Mouse (Mus musculus) liver, embryonic 14.5 days (tissue): ENCODE measurements at regions not wholly inside any gene's neighbourhood (a gene's known extent, or its start where the extent isn't known, plus 50 kb on each side); places are given as distances from the start of the nearest gene placed in this dataset.

ENCODE experiments used
- ATAC-seq: fragments of 200-750 bp; cut with Nextera tagmentation; 2 replicates; pipeline ENCODE4 v1.8.0; 2017; ENCODE audit warnings: moderate number of reproducible peaks, mild to moderate bottlenecking, moderate library complexity; ENCODE audit not compliant: insufficient read depth
- DNase-seq, 3 experiments: peaks; one replicate each; pipeline ENCODE4 v3.0.0-alpha.2; 2012 to 2013; ENCODE audit warnings: low read depth in 3 of 3, low spot score in 3 of 3
- H3K27ac ChIP-seq: fragments of 300-500 bp; sonication (generic); 2 replicates; pipeline ENCODE4 v1.5.1; 2014; ENCODE audit warnings: moderate library complexity, mild to moderate bottlenecking, control low read depth, inconsistent platforms
- H3K27me3 ChIP-seq: fragments of 300-500 bp; sonication (generic); 2 replicates; pipeline ENCODE4 v1.6.1; 2014; ENCODE audit warnings: mild to moderate bottlenecking, low read length, moderate library complexity; ENCODE audit not compliant: control insufficient read depth, insufficient read depth
- H3K36me3 ChIP-seq: fragments of 300-500 bp; sonication (generic); replicated peaks from 2 replicates; pipeline ENCODE4 v1.6.1; 2014; ENCODE audit warnings: low read depth; ENCODE audit not compliant: control insufficient read depth, insufficient read depth
- H3K4me1 ChIP-seq, 2 experiments: fragments of 200-500 bp in 1 of 2; fragments of 300-500 bp in 1 of 2; sonication (generic) in 1 of 2; replicated peaks; 2 replicates each; pipeline ENCODE4 v1.6.1; 2012 to 2014; ENCODE audit warnings: antibody characterized with exemption in 1 of 2, inconsistent platforms in 1 of 2, low read length in 1 of 2; ENCODE audit not compliant: control insufficient read depth in 2 of 2, insufficient read depth in 2 of 2
- H3K4me2 ChIP-seq: fragments of 300-500 bp; sonication (generic); 2 replicates; pipeline ENCODE4 v1.6.1; 2014; ENCODE audit warnings: low read depth, mild to moderate bottlenecking, control low read depth, moderate library complexity
- H3K4me3 ChIP-seq, 2 experiments: fragments of 200-500 bp in 1 of 2; fragments of 300-500 bp in 1 of 2; sonication (generic) in 1 of 2; 2 replicates each; pipeline ENCODE4 v1.5.1; 2012 to 2014; ENCODE audit warnings: low read depth in 2 of 2, low read length in 2 of 2, mild to moderate bottlenecking in 2 of 2, control low read depth in 1 of 2, inconsistent platforms in 1 of 2, moderate library complexity in 1 of 2; ENCODE audit not compliant: insufficient read depth in 1 of 2
- H3K9ac ChIP-seq: fragments of 300-500 bp; sonication (generic); replicated peaks from 2 replicates; pipeline ENCODE4 v1.6.1; 2014; ENCODE audit warnings: mild to moderate bottlenecking, control low read depth, moderate library complexity
- H3K9me3 ChIP-seq: fragments of 300-500 bp; sonication (generic); 2 replicates; pipeline ENCODE4 v1.6.1; 2016; ENCODE audit warnings: low read length, mixed read lengths; ENCODE audit not compliant: control insufficient read depth
- CTCF ChIP-seq: IDR thresholded peaks from 2 replicates; pipeline ENCODE4 v1.5.1; 2016; ENCODE audit warnings: antibody characterized with exemption, low read depth, control low read depth
- EP300 ChIP-seq: IDR thresholded peaks from 2 replicates; pipeline ENCODE4 v1.6.1; 2016; ENCODE audit warnings: antibody characterized with exemption, low read depth
- WGBS: fragments of 180-500 bp; shearing (Covaris S2); extraction: QIAGEN DNeasy Blood & Tissue Kit; methylation state at CpG from one replicate; pipeline ENCODE4 v1.1.7; 2014; ENCODE audit not compliant: insufficient replicate concordance; 5-methylcytosine and 5-hydroxymethylcytosine counted together

DNA sequence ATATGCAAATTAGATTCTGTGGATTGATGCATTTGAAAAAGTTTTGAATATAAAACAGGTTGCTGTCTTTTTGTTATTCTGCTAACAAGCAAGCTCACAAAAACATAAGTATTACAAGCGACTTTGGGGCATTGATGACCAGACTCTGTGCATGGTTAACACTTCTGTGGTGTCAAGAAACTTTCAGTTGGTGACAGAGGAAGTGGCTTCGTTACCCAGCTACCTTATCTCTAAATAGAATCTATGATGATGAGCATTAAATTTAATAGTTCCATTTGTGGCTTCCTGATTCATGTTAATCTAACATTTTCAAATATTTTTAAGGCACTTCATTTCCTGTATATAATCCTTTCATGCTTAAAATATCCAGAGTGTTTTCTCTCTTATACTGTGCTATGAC lies 100.8 kb downstream of the Tm2d1 start:
- no peak overlapping the region for H3K27ac ChIP-seq
- no peaks in the 10 kb centered on the region for H3K9me3 ChIP-seq
- no peak overlapping the region for H3K4me3 ChIP-seq
- DNase-seq = no peak
- TF ChIP-seq EP300 (no peak), CTCF (no peak)
- 20% methylated on average over 2 of the region's 2 CpGs for WGBS
- no peaks in the 10 kb centered on the region for H3K4me1 ChIP-seq
- H3K9ac ChIP-seq = no peak overlapping the region
- no peaks in the 10 kb centered on the region for H3K27me3 ChIP-seq
- H3K4me2 ChIP-seq = no peak overlapping the region
- no peaks in the 10 kb centered on the region for H3K36me3 ChIP-seq
- no peak for ATAC-seq

DNA sequence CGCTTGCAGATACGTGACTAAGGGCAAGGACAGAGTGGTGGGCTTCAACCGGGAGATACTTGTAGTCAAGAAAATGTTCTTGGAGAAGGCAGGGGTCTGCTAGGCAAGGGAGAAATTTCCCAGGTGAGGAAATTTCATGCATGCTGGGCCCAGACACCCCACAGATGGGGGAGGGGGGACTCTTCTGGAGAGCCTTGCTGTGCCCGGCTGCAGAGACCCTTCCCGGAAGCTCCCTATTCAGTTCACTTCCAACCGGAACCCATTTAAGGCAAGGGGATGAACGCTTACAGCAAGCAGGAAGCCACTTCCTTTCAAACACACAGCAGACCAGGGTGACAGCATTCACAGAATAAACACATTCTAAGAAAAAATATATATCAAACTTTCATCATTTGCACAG lies 124.8 kb downstream of the Tm2d1 start:
- H3K4me1 ChIP-seq = no peaks in the 10 kb centered on the region
- no peaks in the 10 kb centered on the region for H3K36me3 ChIP-seq
- no peak for ATAC-seq
- H3K4me3 ChIP-seq = no peak overlapping the region
- H3K9me3 ChIP-seq = no peaks in the 10 kb centered on the region
- H3K27ac ChIP-seq = no peak overlapping the region
- no peak for TF ChIP-seq CTCF
- TF ChIP-seq EP300 = no peak
- no peak for DNase-seq
- H3K4me2 ChIP-seq = no peak overlapping the region
- H3K9ac ChIP-seq = no peak overlapping the region
- WGBS = 61% methylated on average over 7 of the region's 7 CpGs
- H3K27me3 ChIP-seq = no peaks in the 10 kb centered on the region

DNA sequence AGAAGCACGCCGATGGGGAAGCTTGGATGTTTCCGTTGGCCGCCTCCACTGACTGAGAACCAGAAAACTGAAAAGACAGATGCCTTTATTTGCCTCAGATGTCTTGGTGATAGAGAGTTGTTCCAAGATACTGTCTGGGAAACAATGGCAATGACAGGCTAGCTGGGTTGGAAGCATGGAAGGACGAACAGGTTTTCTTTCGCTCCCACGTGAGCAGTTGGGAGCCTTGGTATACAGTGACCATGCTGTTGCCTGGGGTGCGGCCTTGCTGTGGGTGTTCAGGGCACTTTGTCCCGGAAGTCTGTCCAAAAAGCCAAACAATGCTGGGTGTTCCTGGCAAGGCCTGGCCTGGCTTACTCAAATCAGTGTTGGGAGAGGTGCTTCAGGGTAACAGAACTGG lies 125.4 kb downstream of the Tm2d1 start:
- ATAC-seq (no peak), DNase-seq (no peak)
- H3K27me3 ChIP-seq = no peaks in the 10 kb centered on the region
- no peak overlapping the region for H3K9ac ChIP-seq
- WGBS = 76% methylated on average over 9 of the region's 9 CpGs
- H3K9me3 ChIP-seq = no peaks in the 10 kb centered on the region
- TF ChIP-seq CTCF = no peak
- TF ChIP-seq EP300 = no peak
- H3K4me3 ChIP-seq = no peak overlapping the region
- H3K27ac ChIP-seq = no peak overlapping the region
- no peaks in the 10 kb centered on the region for H3K4me1 ChIP-seq
- H3K4me2 ChIP-seq = no peak overlapping the region
- H3K36me3 ChIP-seq = no peaks in the 10 kb centered on the region

DNA sequence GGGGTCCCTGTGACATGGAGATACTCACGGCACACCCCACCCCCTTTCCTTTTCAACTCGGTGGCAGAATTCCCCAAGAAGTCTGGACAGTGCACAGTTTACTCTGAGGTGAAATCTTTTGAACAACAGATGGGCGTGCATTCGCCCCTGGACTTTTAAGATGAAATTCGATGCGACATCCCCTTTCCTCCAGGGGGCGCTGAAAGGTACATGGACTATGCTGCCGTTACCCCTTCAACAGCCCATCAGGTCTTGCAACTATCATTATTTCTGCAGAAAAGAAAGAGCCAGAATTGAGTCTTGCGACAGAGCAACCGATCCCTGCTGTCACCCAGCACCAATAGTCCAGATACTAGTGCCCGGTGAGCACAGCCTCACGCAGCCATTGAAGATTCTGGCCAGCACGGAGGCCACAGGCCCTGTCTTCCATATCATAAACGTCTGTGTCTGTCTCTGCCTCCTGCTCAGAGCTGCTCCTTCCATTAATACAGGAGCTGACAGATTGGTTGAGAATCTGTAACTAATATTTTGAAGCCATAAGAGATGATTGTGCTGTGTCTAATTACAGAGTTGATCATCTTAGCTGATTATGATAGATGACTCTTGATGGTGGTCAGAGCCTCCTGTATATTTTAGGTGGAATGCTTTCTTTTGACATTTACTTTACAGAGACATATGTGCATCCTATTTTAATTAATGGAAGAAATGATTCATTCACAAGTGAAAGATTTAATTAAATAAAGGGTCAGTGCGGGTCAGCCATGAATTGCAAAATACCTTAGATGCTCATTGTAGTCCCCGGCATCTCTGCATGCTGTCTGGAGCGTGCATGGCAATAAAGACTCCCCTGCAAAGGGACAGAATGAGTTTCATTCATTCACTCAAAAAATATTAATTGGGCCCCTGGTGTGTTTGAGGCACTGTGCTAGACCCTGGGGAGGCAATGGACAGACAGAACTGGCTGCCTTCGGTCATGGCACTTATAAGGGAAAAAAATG lies 128.0 kb downstream of the Tm2d1 start:
- WGBS = 52% methylated on average over 18 of the region's 18 CpGs
- Histone ChIP-seq H3K27ac (no peak overlapping the region), H3K4me3 (no peak overlapping the region), H3K4me1 (no peaks in the 10 kb centered on the region), H3K9ac (no peak overlapping the region), H3K27me3 (no peaks in the 10 kb centered on the region), H3K36me3 (no peaks in the 10 kb centered on the region), H3K4me2 (no peak overlapping the region), H3K9me3 (no peaks in the 10 kb centered on the region)
- ATAC-seq = no peak
- no peak for TF ChIP-seq EP300
- TF ChIP-seq CTCF = peak; percentile 47
- no peak for DNase-seq

DNA sequence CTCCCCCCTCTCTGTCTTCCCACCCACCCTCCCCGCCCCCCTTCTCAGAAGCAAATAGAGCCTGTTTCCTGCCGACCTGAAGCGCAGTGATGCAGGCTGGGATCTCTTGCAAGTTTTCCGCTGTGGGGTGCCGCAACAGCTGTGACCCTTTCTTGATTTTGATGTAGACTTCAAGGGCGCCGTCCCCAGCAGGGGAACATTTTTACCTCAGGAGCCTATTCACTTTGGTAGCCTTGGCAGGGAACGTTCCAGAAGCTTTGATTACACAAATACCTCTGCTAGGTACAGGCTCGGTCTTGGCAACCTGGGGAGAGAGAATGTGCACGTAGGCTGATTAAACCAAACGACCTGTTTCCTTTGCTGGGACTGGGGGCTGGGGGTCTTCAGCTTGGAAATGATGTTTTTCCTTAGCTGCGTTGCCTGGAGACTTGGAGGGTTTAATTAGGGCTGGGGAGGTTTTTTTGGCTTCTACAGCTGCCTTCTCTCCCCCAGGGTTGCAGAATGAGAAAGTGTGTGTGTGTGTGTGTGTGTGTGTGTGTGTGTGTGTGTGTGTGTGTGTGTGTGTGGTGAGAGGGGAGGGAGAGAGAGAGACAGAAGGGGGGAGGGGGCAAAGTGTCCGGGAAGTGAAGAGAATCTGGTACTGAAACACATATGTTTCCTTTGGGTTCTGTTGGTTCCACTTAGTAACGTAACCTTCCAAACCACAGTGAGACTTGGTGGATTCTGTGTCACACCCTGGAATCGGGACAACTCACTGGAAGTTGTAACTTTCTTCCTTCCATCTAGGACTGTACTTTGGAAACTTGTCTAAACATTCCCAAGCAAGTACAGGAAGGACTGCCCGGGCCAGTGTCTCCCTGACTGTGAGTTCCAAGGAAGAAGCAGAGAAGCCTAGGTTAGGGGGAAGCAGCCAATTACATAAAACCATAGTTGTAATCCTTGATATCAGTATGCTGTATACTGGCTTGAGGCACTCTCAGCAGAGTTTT lies 138.9 kb downstream of the Tm2d1 start:
- ATAC-seq (no peak), DNase-seq (no peak)
- Histone ChIP-seq H3K9ac (no peak overlapping the region), H3K27ac (no peak overlapping the region), H3K4me1 (peaks cover 0 to 5% of the 10 kb centered on the region in 2 experiments; a peak in 3 of 4 replicates), H3K27me3 (no peaks in the 10 kb centered on the region), H3K4me2 (no peak overlapping the region), H3K4me3 (no peak overlapping the region), H3K36me3 (no peaks in the 10 kb centered on the region), H3K9me3 (no peaks in the 10 kb centered on the region)
- TF ChIP-seq EP300 (no peak), CTCF (no peak)
- 15% methylated on average over 15 of the region's 16 CpGs for WGBS
